Mouse (Mus musculus) ES-Bruce4 (cell line): ENCODE measurements around the gene Bpifb3. TPM values are rescaled to one million over a fixed set of nuclear protein-coding genes. Genes with fewer than 3 reads are reported as not detected.

ENCODE experiments used
- H3K27ac ChIP-seq: 2 replicates; pipeline ENCODE4 v1.5.1; 2012; ENCODE audit warnings: low read length, inconsistent platforms; ENCODE audit not compliant: insufficient read depth
- H3K27me3 ChIP-seq: 2 replicates; pipeline ENCODE4 v1.6.1; 2012; ENCODE audit warnings: mild to moderate bottlenecking, low read length, inconsistent platforms; ENCODE audit not compliant: control insufficient read depth, poor library complexity, insufficient read depth, severe bottlenecking
- H3K36me3 ChIP-seq: 2 replicates; pipeline ENCODE4 v1.6.1; 2012; ENCODE audit warnings: inconsistent platforms, mild to moderate bottlenecking, low read length, moderate library complexity; ENCODE audit not compliant: control insufficient read depth, poor library complexity, insufficient read depth, severe bottlenecking
- H3K4me1 ChIP-seq: one replicate; pipeline ENCODE4 v1.8.1; 2011; ENCODE audit warnings: low read length; ENCODE audit not compliant: control insufficient read depth, insufficient read depth
- H3K4me3 ChIP-seq: 2 replicates; pipeline ENCODE4 v1.5.1; 2011; ENCODE audit warnings: low read depth, mild to moderate bottlenecking, low read length
- H3K9ac ChIP-seq: 2 replicates; pipeline ENCODE4 v1.6.1; 2012; ENCODE audit warnings: low read depth, mild to moderate bottlenecking, inconsistent platforms; ENCODE audit not compliant: poor library complexity, severe bottlenecking
- H3K9me3 ChIP-seq: replicated peaks from 2 replicates; pipeline ENCODE4 v1.6.1; 2012; ENCODE audit warnings: mild to moderate bottlenecking, low read length, inconsistent platforms; ENCODE audit not compliant: control insufficient read depth, poor library complexity, insufficient read depth, severe bottlenecking
- CTCF ChIP-seq: IDR thresholded peaks from one replicate; pipeline ENCODE4 v1.8.1; 2011; ENCODE audit warnings: low read depth, low read length
- EP300 ChIP-seq: IDR thresholded peaks from 2 replicates; pipeline ENCODE4 v1.6.1; 2011; ENCODE audit warnings: low read depth, low read length; ENCODE audit not compliant: insufficient read depth
- POLR2A ChIP-seq: IDR thresholded peaks from one replicate; pipeline ENCODE4 v1.8.1; 2011; ENCODE audit warnings: low read length; ENCODE audit not compliant: insufficient read depth
- polyA plus RNA-seq: library from polyadenylated mRNA; stranded (reverse); fragments of >200 nt; gene quantifications from 2 replicates; pipeline ENCODE4 v1.2.4, GENCODE M21; 2011; ENCODE audit warnings: low read depth; ENCODE audit not compliant: missing spikeins, insufficient read depth, insufficient read length

The Bpifb3 gene
- polyA plus RNA-seq, result not detected in 2 replicates

- Histone ChIP-seq H3K36me3 (no peaks in the 10 kb centered on the region), H3K4me1 (no peaks in the 10 kb centered on the region), H3K4me3 (no peak within 1 kb of the TSS), H3K9me3 (no peaks in the 10 kb centered on the region), H3K27ac (no peak within 1 kb of the TSS), H3K27me3 (no peaks in the 10 kb centered on the region), H3K9ac (no peak within 1 kb of the TSS)
- TF ChIP-seq EP300 (no peak), CTCF (no peak), POLR2A (no peak)
Observed at GRCm38 (mm10) chr2:153917930-153918329, at the start of gene Bpifb3. Gene Bpifb3, plus strand, starts transcription at chr2:153918230.

- no peaks in the 10 kb centered on the region for H3K36me3 ChIP-seq
- no peak within 1 kb of the TSS for H3K4me3 ChIP-seq
- no peaks in the 10 kb centered on the region for H3K9me3 ChIP-seq
- H3K4me1 ChIP-seq, result no peaks in the 10 kb centered on the region
- no peak within 1 kb of the TSS for H3K27ac ChIP-seq
- H3K9ac ChIP-seq, result no peak within 1 kb of the TSS
- no peaks in the 10 kb centered on the region for H3K27me3 ChIP-seq
- no peak for TF ChIP-seq EP300
- TF ChIP-seq POLR2A, result no peak
- no peak for TF ChIP-seq CTCF
Observed at GRCm38 (mm10) chr2:153870984-153871383, 47.0 kb upstream of the Bpifb3 start, which contains the start of gene Sun5. Gene Sun5, minus strand, starts transcription at chr2:153871084.

GRCm38 (mm10) chr2:153874745-153875144, 43.3 kb upstream of the Bpifb3 start, which contains the start of gene Bpifb2:
Gene Bpifb2, plus strand, starts transcription at chr2:153875045.
- H3K27ac ChIP-seq, result no peak within 1 kb of the TSS
- no peak within 1 kb of the TSS for H3K9ac ChIP-seq
- H3K27me3 ChIP-seq, result no peaks in the 10 kb centered on the region
- TF ChIP-seq CTCF, result no peak
- H3K9me3 ChIP-seq, result no peaks in the 10 kb centered on the region
- no peaks in the 10 kb centered on the region for H3K36me3 ChIP-seq
- H3K4me3 ChIP-seq, result no peak within 1 kb of the TSS
- no peaks in the 10 kb centered on the region for H3K4me1 ChIP-seq

- Histone ChIP-seq H3K27ac (no peak overlapping the region), H3K9me3 (no peaks in the 10 kb centered on the region), H3K4me3 (no peak overlapping the region), H3K27me3 (no peaks in the 10 kb centered on the region), H3K36me3 (no peaks in the 10 kb centered on the region), H3K4me1 (no peaks in the 10 kb centered on the region), H3K9ac (no peak overlapping the region)
- TF ChIP-seq POLR2A, result no peak
- TF ChIP-seq EP300, result no peak
- no peak for TF ChIP-seq CTCF
Observed at GRCm38 (mm10) chr2:153899111-153899510, 18.9 kb upstream of the Bpifb3 start.

- H3K27ac ChIP-seq, result no peak within 1 kb of the TSS
- TF ChIP-seq POLR2A (no peak), EP300 (no peak), CTCF (no peak)
- H3K27me3 ChIP-seq, result no peaks in the 10 kb centered on the region
- no peak within 1 kb of the TSS for H3K9ac ChIP-seq
- H3K9me3 ChIP-seq, result no peaks in the 10 kb centered on the region
- no peaks in the 10 kb centered on the region for H3K36me3 ChIP-seq
- H3K4me3 ChIP-seq, result no peak within 1 kb of the TSS
- H3K4me1 ChIP-seq, result no peaks in the 10 kb centered on the region
Observed at GRCm38 (mm10) chr2:153900088-153900487, 17.9 kb upstream of the Bpifb3 start, which contains the start of gene Bpifb6. Gene Bpifb6, plus strand, starts transcription at chr2:153900388.

GRCm38 (mm10) chr2:153902726-153903125, 15.3 kb upstream of the Bpifb3 start:
- TF ChIP-seq POLR2A (no peak), EP300 (no peak), CTCF (no peak)
- Histone ChIP-seq H3K27me3 (no peaks in the 10 kb centered on the region), H3K9me3 (no peaks in the 10 kb centered on the region), H3K27ac (no peak overlapping the region), H3K36me3 (no peaks in the 10 kb centered on the region), H3K9ac (no peak overlapping the region), H3K4me1 (no peaks in the 10 kb centered on the region), H3K4me3 (no peak overlapping the region)
